In genomic region chr2:70995900-70996299, GRCm38 (mm10) we compare ENCODE assay signal across 20 mouse cellular contexts. TPM values are rescaled to one million over a fixed set of nuclear protein-coding genes. Genes with fewer than 3 reads are reported as not detected.
DNase-seq lines count a peak whose midpoint lies in the region; ATAC-seq and TF ChIP-seq lines count a peak whose summit lies in the region.
"Had no signal": no experiment of that assay in that cellular context is flagged by ENCODE, and none has a peak within 500 bp of the region (broad histone marks: within the 10 kb centered on the region; RNA-seq: fewer than 3 reads in every experiment).

No protein-coding gene starts in this region.

- peak overlapping the region; percentile 35 for H3K27ac ChIP-seq in liver, embryonic 13.5 days
- no peak overlapping the region for H3K27ac ChIP-seq in liver, postnatal 0 days (ENCODE audit: low read depth)
- no peak overlapping the region for H3K27ac ChIP-seq in midbrain, postnatal 0 days (ENCODE audit: low read depth, low read length)
- H3K27ac ChIP-seq: embryonic facial prominence, embryonic 10.5 days; forebrain, embryonic 10.5 days; heart, adult 2 months; heart, embryonic 15.5 days; hindbrain, embryonic 10.5 days; hindbrain, embryonic 15.5 days had no signal

- no peaks in the 10 kb centered on the region for H3K9me3 ChIP-seq in liver, embryonic 13.5 days (replicated peaks)
- no peaks in the 10 kb centered on the region for H3K9me3 ChIP-seq in liver, postnatal 0 days (ENCODE audit: low read length)
- no peaks in the 10 kb centered on the region for H3K9me3 ChIP-seq in midbrain, postnatal 0 days (ENCODE audit: low read length)
- H3K9me3 ChIP-seq: embryonic facial prominence, embryonic 10.5 days; forebrain, embryonic 10.5 days; heart, embryonic 15.5 days; hindbrain, embryonic 10.5 days; hindbrain, embryonic 15.5 days had no signal

- peak overlapping the region; percentile 39 for H3K4me2 ChIP-seq in liver, embryonic 13.5 days
- H3K4me2 ChIP-seq in liver, postnatal 0 days (ENCODE audit: low read depth, low read length) = no peak overlapping the region
- H3K4me2 ChIP-seq in midbrain, postnatal 0 days (ENCODE audit: low read depth, low read length, poor library complexity, severe bottlenecking) = no peak overlapping the region
- H3K4me2 ChIP-seq: heart, embryonic 11.5 days; heart, embryonic 15.5 days; hindbrain, embryonic 15.5 days had no signal

- peak; percentile 40 for DNase-seq in c-Kit-positive CD71-positive TER-119-negative erythroid progenitor cells, embryonic 14.5 days (ENCODE audit: low read depth)
- peak; percentile 46 for DNase-seq in liver, embryonic 13.5 days
- DNase-seq in liver, postnatal 0 days = no peak
- no peak for DNase-seq in ovary, postnatal 14 days (ENCODE audit: low spot score)
- DNase-seq in layer of hippocampus, postnatal 10 days (ENCODE audit: low spot score in 2 of 2) = no peak
- DNase-seq in midbrain, postnatal 0 days (ENCODE audit: low spot score) = no peak
- DNase-seq: adrenal gland, adult 2 months; adrenal gland, postnatal 36 days; cerebellum, postnatal 10 days; gastrocnemius, postnatal 10 days had no signal

- H3K4me3 ChIP-seq in liver, embryonic 13.5 days (replicated peaks) = no peak overlapping the region
- H3K4me3 ChIP-seq in liver, postnatal 0 days (ENCODE audit: low read depth, low read length) = no peak overlapping the region
- H3K4me3 ChIP-seq in midbrain, postnatal 0 days (ENCODE audit: low read depth, low read length) = no peak overlapping the region
- H3K4me3 ChIP-seq: embryonic facial prominence, embryonic 10.5 days; forebrain, embryonic 10.5 days; heart, adult 2 months; heart, embryonic 15.5 days; hindbrain, embryonic 10.5 days; hindbrain, embryonic 15.5 days had no signal

- no peaks in the 10 kb centered on the region for H3K36me3 ChIP-seq in liver, embryonic 13.5 days
- no peaks in the 10 kb centered on the region for H3K36me3 ChIP-seq in liver, postnatal 0 days (replicated peaks; ENCODE audit: insufficient read depth, low read length)
- H3K36me3 ChIP-seq in midbrain, postnatal 0 days (ENCODE audit: insufficient read depth, low read length) = no peaks in the 10 kb centered on the region
- H3K36me3 ChIP-seq: forebrain, embryonic 10.5 days; heart, embryonic 15.5 days; hindbrain, embryonic 10.5 days; hindbrain, embryonic 15.5 days had no signal

- TF ChIP-seq EP300 in liver, postnatal 0 days (IDR thresholded peaks at IDR 0.05; ENCODE audit: low read depth) = peak; percentile 61; the same call in 1 of the 2 replicates

- H3K27me3 ChIP-seq in liver, embryonic 13.5 days = 0 out of 2 replicates have a peak, but pooled peaks cover 3% of the 10 kb centered on the region
- no peaks in the 10 kb centered on the region for H3K27me3 ChIP-seq in liver, postnatal 0 days (ENCODE audit: insufficient read depth, low read length)
- no peaks in the 10 kb centered on the region for H3K27me3 ChIP-seq in midbrain, postnatal 0 days (ENCODE audit: insufficient read depth, low read length)
- H3K27me3 ChIP-seq: CH12.LX; heart, embryonic 15.5 days; hindbrain, embryonic 15.5 days had no signal

- no peak for TF ChIP-seq CTCF in liver, postnatal 0 days (IDR thresholded peaks at IDR 0.05; ENCODE audit: low read depth)
- no peak for TF ChIP-seq CTCF in midbrain, postnatal 0 days (IDR thresholded peaks at IDR 0.05)

- ATAC-seq in erythroid progenitor cell, adult 5-6 weeks (replicated peaks; ENCODE audit: low FRiP score, poor library complexity, severe bottlenecking) = peak; percentile 51
- ATAC-seq in liver, embryonic 13.5 days (ENCODE audit: low read depth) = peak; percentile 75
- ATAC-seq in liver, postnatal 0 days = no peak
- no peak for ATAC-seq in midbrain, postnatal 0 days (ENCODE audit: low FRiP score)
- ATAC-seq: forebrain, embryonic 14.5 days had no signal

- H3K4me1 ChIP-seq in liver, embryonic 13.5 days (replicated peaks) = peaks cover 50% of the 10 kb centered on the region
- peaks cover 7% of the 10 kb centered on the region for H3K4me1 ChIP-seq in liver, postnatal 0 days (ENCODE audit: insufficient read depth)
- no peaks in the 10 kb centered on the region for H3K4me1 ChIP-seq in midbrain, postnatal 0 days (ENCODE audit: insufficient read depth, low read length)
- H3K4me1 ChIP-seq: hindbrain, embryonic 15.5 days had no signal

- WGBS in liver, embryonic 13.5 days (ENCODE audit: insufficient replicate concordance) = 49% methylated on average over 4 of the region's 4 CpGs
- WGBS in liver, postnatal 0 days (ENCODE audit: insufficient replicate concordance) = 61% methylated on average over 4 of the region's 4 CpGs
- 88% methylated on average over 4 of the region's 4 CpGs for WGBS in midbrain, postnatal 0 days

- no peak overlapping the region for H3K9ac ChIP-seq in liver, embryonic 13.5 days
- no peak overlapping the region for H3K9ac ChIP-seq in liver, postnatal 0 days (replicated peaks)
- no peak overlapping the region for H3K9ac ChIP-seq in midbrain, postnatal 0 days (replicated peaks; ENCODE audit: low read length, poor library complexity, severe bottlenecking)
- H3K9ac ChIP-seq: heart, embryonic 15.5 days; hindbrain, embryonic 15.5 days had no signal

RNA-seq across cellular contexts. Expression of gene Dcaf17, which starts 59.2 kb away (rescaled TPM):
- 0.84 and 3.6 TPM in 2 replicates for total RNA-seq in erythroid progenitor cell, adult 5-6 weeks (2015; ENCODE audit: low replicate concordance)
- 8.8 and 9.1 TPM in 2 replicates for total RNA-seq in erythroid progenitor cell, adult 5-6 weeks (2017; ENCODE audit: low replicate concordance)
- polyA plus RNA-seq in liver, embryonic 13.5 days (2015; fragmentation: Nextera tagmentation; extraction: Ambion mirVana) = 18.3 and 20.2 TPM in 2 replicates
- 10.8 and 11.8 TPM in 2 replicates for polyA plus RNA-seq in liver, postnatal 0 days (2015; fragmentation: Nextera tagmentation; extraction: Ambion mirVana)
- total RNA-seq in layer of hippocampus, postnatal 10 days (2021) = 10 to 100 TPM; 15.1 to 15.2 TPM
- total RNA-seq in midbrain, postnatal 0 days (2014; rRNA removed) = 10.6 and 18.1 TPM in 2 replicates
- 19.9 and 23.6 TPM in 2 replicates for polyA plus RNA-seq in midbrain, postnatal 0 days (2015; fragmentation: Nextera tagmentation; extraction: Ambion mirVana)

RNA-seq across cellular contexts. Expression of gene Mettl8, which starts 59.5 kb away (rescaled TPM):
- total RNA-seq in erythroid progenitor cell, adult 5-6 weeks (2015; ENCODE audit: low replicate concordance) = 12.3 and 17.6 TPM in 2 replicates
- 7.3 and 28.8 TPM in 2 replicates for total RNA-seq in erythroid progenitor cell, adult 5-6 weeks (2017; ENCODE audit: low replicate concordance)
- 10.0 and 12.7 TPM in 2 replicates for polyA plus RNA-seq in liver, embryonic 13.5 days (2015; fragmentation: Nextera tagmentation; extraction: Ambion mirVana)
- 3.8 and 4.0 TPM in 2 replicates for polyA plus RNA-seq in liver, postnatal 0 days (2015; fragmentation: Nextera tagmentation; extraction: Ambion mirVana)
- total RNA-seq in layer of hippocampus, postnatal 10 days (2021) = 10 to 100 TPM; 14.3 to 15.0 TPM
- total RNA-seq in midbrain, postnatal 0 days (2014; rRNA removed) = 7.7 TPM in 2 replicates
- polyA plus RNA-seq in midbrain, postnatal 0 days (2015; fragmentation: Nextera tagmentation; extraction: Ambion mirVana) = 5.3 and 6.0 TPM in 2 replicates

Comparison
In these comparisons a context has a peak if more than half of its experiments do, and no peak if none do; other contexts are left out.
1. DNase-seq: peak in c-Kit-positive CD71-positive TER-119-negative erythroid progenitor cells, embryonic 14.5 days (single experiment) and liver, embryonic 13.5 days (single experiment); none in liver, postnatal 0 days (single experiment), ovary, postnatal 14 days (single experiment), layer of hippocampus, postnatal 10 days (0 of 2) and midbrain, postnatal 0 days (single experiment).
2. ATAC-seq: peak in erythroid progenitor cell, adult 5-6 weeks (single experiment) and liver, embryonic 13.5 days (single experiment); none in liver, postnatal 0 days (single experiment) and midbrain, postnatal 0 days (single experiment).